Mouse (Mus musculus) cortical plate, adult 2 months (tissue): ENCODE results near the gene T2.
"Not testable (repeated sequence)": the region's sequence is repeated elsewhere in the genome, so short reads cannot be mapped to it uniquely, and the experiment has no call there.

Experiments used
- CTCF ChIP-seq: fragments of 200-500 bp; IDR thresholded peaks from 2 replicates; pipeline ENCODE4 v1.5.1; 2011; ENCODE audit warnings: mild to moderate bottlenecking, control low read depth, low read length; ENCODE audit not compliant: insufficient read depth; ENCODE audit errors: extremely low read depth
- POLR2A ChIP-seq: fragments of 200-500 bp; IDR thresholded peaks from 2 replicates; pipeline ENCODE4 v1.6.1; 2011; ENCODE audit warnings: mild to moderate bottlenecking, low read length, control low read depth; ENCODE audit not compliant: insufficient read depth; ENCODE audit errors: extremely low read depth

DNA sequence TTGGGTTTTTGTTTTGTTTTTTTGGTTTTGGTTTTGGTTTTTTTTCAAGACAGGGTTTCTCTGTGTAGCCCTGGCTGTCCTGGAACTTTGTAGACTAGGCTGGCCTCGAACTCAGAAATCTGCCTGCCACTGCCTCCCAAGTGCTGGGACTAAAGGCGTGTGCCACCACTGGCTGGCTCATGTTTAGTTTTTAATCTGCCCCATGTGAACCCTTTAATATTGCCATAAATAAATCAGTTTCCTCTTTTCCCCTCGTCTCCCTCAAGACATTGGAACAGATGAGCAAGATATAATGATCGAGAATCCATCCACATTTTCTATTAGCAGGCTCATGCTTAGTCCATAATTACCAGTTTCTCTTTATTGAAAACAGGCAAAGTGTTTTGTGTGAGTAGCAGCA is 52.2 kb downstream of the T2 start:
- not testable (repeated sequence) for TF ChIP-seq POLR2A, CTCF
